Mouse (Mus musculus): Measurements from ENCODE around the gene Catip. TPM values are rescaled to one million over a fixed set of nuclear protein-coding genes. Genes with fewer than 3 reads are reported as not detected.

Catip gene
- polyA plus RNA-seq, 1 experiment from 2014 or later, result 0.50 TPM

- Histone ChIP-seq H3K36me3 (ENCODE audit: control insufficient read depth, insufficient read depth, low read length) (peaks cover 13% of the 10 kb centered on the region), H3K27me3 (replicated peaks; ENCODE audit: control insufficient read depth, insufficient read depth, low read length) (no peaks in the 10 kb centered on the region), H3K9me3 (replicated peaks; ENCODE audit: control insufficient read depth, low read length) (no peaks in the 10 kb centered on the region), H3K9ac (ENCODE audit: low read length) (no peak overlapping the region), H3K4me2 (ENCODE audit: low read length) (no peak overlapping the region), H3K4me1 (ENCODE audit: control insufficient read depth, insufficient read depth, low read length) (no peaks in the 10 kb centered on the region), H3K4me3 (ENCODE audit: low read depth, low read length) (no peak overlapping the region), H3K27ac (ENCODE audit: low read depth, low read length) (no peak overlapping the region)
- WGBS, result 97% methylated on average over 9 of the region's 9 CpGs
- ATAC-seq (no peak), DNase-seq (ENCODE audit: low spot score) (no peak)
These were observed 8.3 kb upstream of the Catip start for GRCm38 (mm10) chr1:74353453-74354229.

- Histone ChIP-seq H3K36me3 (ENCODE audit: control insufficient read depth, insufficient read depth, low read length) (peaks cover under 1% of the 10 kb centered on the region; the same call in 1 of the 2 replicates), H3K4me2 (ENCODE audit: low read length) (no peak overlapping the region), H3K9ac (ENCODE audit: low read length) (no peak overlapping the region), H3K27ac (ENCODE audit: low read depth, low read length) (no peak overlapping the region), H3K4me1 (ENCODE audit: control insufficient read depth, insufficient read depth, low read length) (no peaks in the 10 kb centered on the region), H3K4me3 (ENCODE audit: low read depth, low read length) (no peak overlapping the region), H3K27me3 (replicated peaks; ENCODE audit: control insufficient read depth, insufficient read depth, low read length) (no peaks in the 10 kb centered on the region), H3K9me3 (replicated peaks; ENCODE audit: control insufficient read depth, low read length) (no peaks in the 10 kb centered on the region)
- no peak for ATAC-seq
- no peak for DNase-seq (ENCODE audit: low spot score)
These were observed 4.4 kb upstream of the Catip start for GRCm38 (mm10) chr1:74357531-74357930.

GRCm38 (mm10) chr1:74359952-74360517 is 1.9 kb upstream of the Catip start:
- Histone ChIP-seq H3K4me1 (ENCODE audit: control insufficient read depth, insufficient read depth, low read length) (no peaks in the 10 kb centered on the region), H3K9ac (ENCODE audit: low read length) (no peak overlapping the region), H3K9me3 (replicated peaks; ENCODE audit: control insufficient read depth, low read length) (no peaks in the 10 kb centered on the region), H3K4me2 (ENCODE audit: low read length) (no peak overlapping the region), H3K4me3 (ENCODE audit: low read depth, low read length) (no peak overlapping the region), H3K27me3 (replicated peaks; ENCODE audit: control insufficient read depth, insufficient read depth, low read length) (no peaks in the 10 kb centered on the region), H3K36me3 (ENCODE audit: control insufficient read depth, insufficient read depth, low read length) (no peaks in the 10 kb centered on the region), H3K27ac (ENCODE audit: low read depth, low read length) (no peak overlapping the region)
- 92% methylated on average over 5 of the region's 5 CpGs for WGBS
- DNase-seq (ENCODE audit: low spot score) (no peak), ATAC-seq (no peak)

- no peak overlapping the region for H3K4me2 ChIP-seq (ENCODE audit: low read length)
- 0 out of 2 replicates have a peak, but pooled peaks have one; percentile 22 for ATAC-seq
- no peak overlapping the region for H3K9ac ChIP-seq (ENCODE audit: low read length)
- no peak overlapping the region for H3K4me3 ChIP-seq (ENCODE audit: low read depth, low read length)
- H3K27ac ChIP-seq (ENCODE audit: low read depth, low read length), result no peak overlapping the region
- H3K36me3 ChIP-seq (ENCODE audit: control insufficient read depth, insufficient read depth, low read length), result no peaks in the 10 kb centered on the region
- no peak for DNase-seq (ENCODE audit: low spot score)
- H3K27me3 ChIP-seq (replicated peaks; ENCODE audit: control insufficient read depth, insufficient read depth, low read length), result 0 out of 2 replicates have a peak, but pooled peaks cover 3% of the 10 kb centered on the region
- H3K4me1 ChIP-seq (ENCODE audit: control insufficient read depth, insufficient read depth, low read length), result no peaks in the 10 kb centered on the region
- no peaks in the 10 kb centered on the region for H3K9me3 ChIP-seq (replicated peaks; ENCODE audit: control insufficient read depth, low read length)
- WGBS, result 65% methylated on average over 17 of the region's 17 CpGs
These were observed 669 bp downstream of the Catip start for GRCm38 (mm10) chr1:74362325-74363229.

GRCm38 (mm10) chr1:74363437-74363836 is 1.5 kb downstream of the Catip start:
- Histone ChIP-seq H3K9me3 (replicated peaks; ENCODE audit: control insufficient read depth, low read length) (no peaks in the 10 kb centered on the region), H3K27ac (ENCODE audit: low read depth, low read length) (no peak overlapping the region), H3K4me1 (ENCODE audit: control insufficient read depth, insufficient read depth, low read length) (no peaks in the 10 kb centered on the region), H3K9ac (ENCODE audit: low read length) (no peak overlapping the region), H3K4me2 (ENCODE audit: low read length) (no peak overlapping the region), H3K36me3 (ENCODE audit: control insufficient read depth, insufficient read depth, low read length) (no peaks in the 10 kb centered on the region), H3K27me3 (replicated peaks; ENCODE audit: control insufficient read depth, insufficient read depth, low read length) (0 out of 2 replicates have a peak, but pooled peaks cover 3% of the 10 kb centered on the region), H3K4me3 (ENCODE audit: low read depth, low read length) (no peak overlapping the region)
- DNase-seq (ENCODE audit: low spot score) (no peak), ATAC-seq (no peak)
- 75% methylated on average over 5 of the region's 5 CpGs for WGBS

GRCm38 (mm10) chr1:74364270-74364669 is 2.4 kb downstream of the Catip start:
- 80% methylated on average over 8 of the region's 8 CpGs for WGBS
- no peak for ATAC-seq

GRCm38 (mm10) chr1:74367886-74368645 is 6.2 kb downstream of the Catip start:
- Histone ChIP-seq H3K9me3 (replicated peaks; ENCODE audit: control insufficient read depth, low read length) (no peaks in the 10 kb centered on the region), H3K4me2 (ENCODE audit: low read length) (peak overlapping the region; percentile 45), H3K27ac (ENCODE audit: low read depth, low read length) (no peak overlapping the region), H3K36me3 (ENCODE audit: control insufficient read depth, insufficient read depth, low read length) (no peaks in the 10 kb centered on the region), H3K9ac (ENCODE audit: low read length) (peak overlapping the region; percentile 25; the same call in 1 of the 2 replicates), H3K27me3 (replicated peaks; ENCODE audit: control insufficient read depth, insufficient read depth, low read length) (0 out of 2 replicates have a peak, but pooled peaks cover 3% of the 10 kb centered on the region), H3K4me3 (ENCODE audit: low read depth, low read length) (peak overlapping the region; percentile 14; the same call in 1 of the 2 replicates), H3K4me1 (ENCODE audit: control insufficient read depth, insufficient read depth, low read length) (no peaks in the 10 kb centered on the region)
- DNase-seq (ENCODE audit: low spot score) (no peak), ATAC-seq (no peak)
- WGBS, result 26% methylated on average over 34 of the region's 34 CpGs

More at GRCm38 (mm10) chr1:74364270-74364669, 2.4 kb downstream of the Catip start:
- Histone ChIP-seq H3K36me3 (ENCODE audit: control insufficient read depth, insufficient read depth, low read length) (no peaks in the 10 kb centered on the region), H3K4me3 (ENCODE audit: low read depth, low read length) (no peak overlapping the region), H3K27me3 (replicated peaks; ENCODE audit: control insufficient read depth, insufficient read depth, low read length) (0 out of 2 replicates have a peak, but pooled peaks cover 3% of the 10 kb centered on the region), H3K9me3 (replicated peaks; ENCODE audit: control insufficient read depth, low read length) (no peaks in the 10 kb centered on the region), H3K27ac (ENCODE audit: low read depth, low read length) (no peak overlapping the region), H3K4me1 (ENCODE audit: control insufficient read depth, insufficient read depth, low read length) (no peaks in the 10 kb centered on the region), H3K4me2 (ENCODE audit: low read length) (no peak overlapping the region), H3K9ac (ENCODE audit: low read length) (no peak overlapping the region)
- DNase-seq (ENCODE audit: low spot score), result no peak

- H3K4me3 ChIP-seq (ENCODE audit: low read depth, low read length), result no peak overlapping the region
- no peak overlapping the region for H3K9ac ChIP-seq (ENCODE audit: low read length)
- H3K4me2 ChIP-seq (ENCODE audit: low read length), result no peak overlapping the region
- H3K27ac ChIP-seq (ENCODE audit: low read depth, low read length), result no peak overlapping the region
- H3K9me3 ChIP-seq (replicated peaks; ENCODE audit: control insufficient read depth, low read length), result no peaks in the 10 kb centered on the region
- no peaks in the 10 kb centered on the region for H3K4me1 ChIP-seq (ENCODE audit: control insufficient read depth, insufficient read depth, low read length)
- 0 out of 2 replicates have a peak, but pooled peaks cover 3% of the 10 kb centered on the region for H3K27me3 ChIP-seq (replicated peaks; ENCODE audit: control insufficient read depth, insufficient read depth, low read length)
- WGBS, result 51% methylated on average over 4 of the region's 4 CpGs
- no peak for ATAC-seq
- no peaks in the 10 kb centered on the region for H3K36me3 ChIP-seq (ENCODE audit: control insufficient read depth, insufficient read depth, low read length)
- no peak for DNase-seq (ENCODE audit: low spot score)
These were observed 8.1 kb downstream of the Catip start for GRCm38 (mm10) chr1:74370040-74370439.
